Mouse (Mus musculus) MEL (cell line): ENCODE data around the gene Iqch.

Experiments
- CTCF ChIP-seq, 3 experiments: IDR thresholded peaks in 2 of 3; conservative IDR thresholded peaks in 1 of 3; 2 replicates each; pipeline ENCODE4 v1.5.1; 2011 to 2012; ENCODE audit warnings: low read length in 3 of 3, low read depth in 2 of 3, mild to moderate bottlenecking in 2 of 3, improper control_type of control experiment in 1 of 3, inconsistent platforms in 1 of 3, mixed read lengths in 1 of 3, moderate library complexity in 1 of 3; ENCODE audit not compliant: control insufficient read depth in 1 of 3, insufficient read depth in 1 of 3, poor library complexity in 1 of 3, severe bottlenecking in 1 of 3
- EP300 ChIP-seq, 2 experiments: IDR thresholded peaks; 2 replicates each; pipeline ENCODE4 v1.6.1; 2011; ENCODE audit warnings: improper control_type of control experiment in 2 of 2, low read length in 2 of 2, low read depth in 1 of 2, mild to moderate bottlenecking in 1 of 2
- GATA1 ChIP-seq: IDR thresholded peaks from 2 replicates; pipeline ENCODE4 v1.6.1; 2011; ENCODE audit warnings: low read depth, low read length, improper control_type of control experiment
- NELFE ChIP-seq: IDR thresholded peaks from 2 replicates; pipeline ENCODE4 v1.6.1; 2011; ENCODE audit warnings: low read depth, low read length, improper control_type of control experiment
- POLR2A ChIP-seq, 2 experiments: IDR thresholded peaks; 2 replicates each; pipeline ENCODE4 v1.6.1; 2011 to 2012; ENCODE audit warnings: low read length in 2 of 2, mild to moderate bottlenecking in 2 of 2, control low read depth in 1 of 2, improper control_type of control experiment in 1 of 2, low read depth in 1 of 2, moderate library complexity in 1 of 2; ENCODE audit not compliant: control insufficient read depth in 1 of 2, insufficient read depth in 1 of 2, poor library complexity in 1 of 2
- POLR2AphosphoS2 ChIP-seq: IDR thresholded peaks from 2 replicates; pipeline ENCODE4 v1.6.1; 2011; ENCODE audit warnings: low read length, improper control_type of control experiment
- RAD21 ChIP-seq: IDR thresholded peaks from 2 replicates; pipeline ENCODE4 v1.6.1; 2011; ENCODE audit warnings: mild to moderate bottlenecking, low read depth, low read length, improper control_type of control experiment
- TCF12 ChIP-seq: IDR thresholded peaks from 2 replicates; pipeline ENCODE4 v1.6.1; 2014; ENCODE audit warnings: low read depth, mild to moderate bottlenecking, inconsistent platforms, low read length, improper control_type of control experiment, moderate library complexity
- USF1 ChIP-seq: IDR thresholded peaks from 2 replicates; pipeline ENCODE4 v1.6.1; 2014; ENCODE audit warnings: low read depth, mild to moderate bottlenecking, inconsistent platforms, low read length, improper control_type of control experiment, moderate library complexity
- USF2 ChIP-seq, 2 experiments: IDR thresholded peaks; 2 replicates each; pipeline ENCODE4 v1.6.1; 2011 to 2012; ENCODE audit warnings: improper control_type of control experiment in 2 of 2, low read length in 2 of 2, borderline replicate concordance in 1 of 2, inconsistent platforms in 1 of 2, low read depth in 1 of 2, mild to moderate bottlenecking in 1 of 2; ENCODE audit not compliant: insufficient read depth in 1 of 2
- ZC3H11A ChIP-seq: IDR thresholded peaks from 2 replicates; pipeline ENCODE4 v1.6.1; 2012; ENCODE audit warnings: low read depth, mild to moderate bottlenecking, inconsistent platforms, low read length, improper control_type of control experiment

GRCm38 (mm10) chr9:63421096-63421736, 181.1 kb downstream of the Iqch start:
- TF ChIP-seq CTCF (IDR thresholded peaks at IDR 0.05 in 2 of 3, conservative IDR thresholded peaks at IDR 0.05 in 1 of 3; ENCODE audit: control insufficient read depth in 1 of 3, insufficient read depth in 1 of 3, low read depth in 2 of 3, low read length in 3 of 3, poor library complexity in 1 of 3, severe bottlenecking in 1 of 3) (no peak), RAD21 (no peak), POLR2A (IDR thresholded peaks at IDR 0.05; ENCODE audit: control insufficient read depth in 1 of 2, insufficient read depth in 1 of 2, low read depth in 1 of 2, low read length in 2 of 2, poor library complexity in 1 of 2) (no peak), TCF12 (no peak), POLR2AphosphoS2 (no peak), NELFE (no peak), USF2 (IDR thresholded peaks at IDR 0.05; ENCODE audit: borderline replicate concordance in 1 of 2, insufficient read depth in 1 of 2, low read depth in 1 of 2, low read length in 2 of 2) (no peak), ZC3H11A (no peak), USF1 (no peak), EP300 (IDR thresholded peaks at IDR 0.05; ENCODE audit: low read depth in 1 of 2, low read length in 2 of 2) (no peak), GATA1 (no peak)
